Mouse (Mus musculus) small intestine, adult 2 months (tissue): ENCODE data around the gene Slc22a20. TPM values are rescaled to one million over a fixed set of nuclear protein-coding genes. Genes with fewer than 3 reads are reported as not detected.

Experiments used
- H3K27ac ChIP-seq: fragments of 200-500 bp; 2 replicates; pipeline ENCODE4 v1.5.1; 2012; ENCODE audit warnings: low read depth, low read length, control low read depth, inconsistent platforms; ENCODE audit not compliant: insufficient read depth
- H3K27me3 ChIP-seq: fragments of 200-500 bp; 2 replicates; pipeline ENCODE4 v1.6.1; 2012; ENCODE audit warnings: mild to moderate bottlenecking, moderate library complexity, low read length, inconsistent platforms; ENCODE audit not compliant: control insufficient read depth, insufficient read depth
- H3K36me3 ChIP-seq: fragments of 200-500 bp; 2 replicates; pipeline ENCODE4 v1.6.1; 2012; ENCODE audit warnings: mild to moderate bottlenecking, low read length, control low read depth, inconsistent platforms; ENCODE audit not compliant: control insufficient read depth, insufficient read depth
- H3K4me1 ChIP-seq: fragments of 200-500 bp; 2 replicates; pipeline ENCODE4 v1.6.1; 2012; ENCODE audit warnings: low read length, inconsistent platforms, mixed read lengths; ENCODE audit not compliant: control insufficient read depth, insufficient read depth, insufficient read length
- H3K4me3 ChIP-seq: fragments of 200-500 bp; 2 replicates; pipeline ENCODE4 v1.5.1; 2012; ENCODE audit warnings: low read depth, mild to moderate bottlenecking, control low read depth, inconsistent platforms, low read length, moderate library complexity
- CTCF ChIP-seq: fragments of 200-500 bp; IDR thresholded peaks from 2 replicates; pipeline ENCODE4 v1.5.1; 2012; ENCODE audit warnings: low read depth, mild to moderate bottlenecking, control low read depth, inconsistent platforms, low read length, moderate library complexity, mixed read lengths; ENCODE audit not compliant: insufficient replicate concordance, insufficient read length; ENCODE audit errors: extremely low read depth
- POLR2A ChIP-seq: fragments of 200-500 bp; IDR thresholded peaks from 2 replicates; pipeline ENCODE4 v1.6.1; 2012; ENCODE audit warnings: low read depth, mild to moderate bottlenecking, control low read depth, inconsistent platforms, low read length, moderate library complexity
- WGBS: fragments of 180-500 bp; shearing (Covaris S2); methylation state at CpG from one replicate; pipeline ENCODE4 v1.1.7; 2018; 5-methylcytosine and 5-hydroxymethylcytosine counted together
- polyA plus RNA-seq: library from polyadenylated mRNA; depleted of rRNA; stranded (reverse); fragments of >200 nt; gene quantifications from 2 replicates; pipeline ENCODE4 v1.2.3, GENCODE M21; 2012

The Slc22a20 gene
- polyA plus RNA-seq, 1 experiment = 0.08 TPM

DNA sequence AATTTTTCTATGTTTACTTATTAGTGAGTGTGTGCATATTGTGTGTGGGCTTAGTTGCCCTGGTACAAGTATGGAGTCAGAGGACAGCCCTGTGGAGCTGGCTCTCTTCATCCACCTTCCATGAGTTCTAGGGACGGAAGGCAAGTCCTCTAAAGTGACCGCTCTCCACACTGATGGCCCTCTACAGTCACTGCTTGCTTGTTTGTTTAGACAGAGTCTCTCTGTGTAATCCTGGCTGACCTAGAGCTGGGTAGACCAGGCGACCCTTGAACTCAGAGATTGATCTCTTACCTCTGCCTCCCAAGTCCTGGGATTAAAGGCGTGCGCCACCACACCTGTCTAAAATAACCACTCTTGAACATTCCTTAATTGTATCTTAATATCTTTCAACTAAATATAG is 28.6 kb downstream of the Slc22a20 start:
- TF ChIP-seq CTCF = no peak
- no peak for TF ChIP-seq POLR2A
- Histone ChIP-seq H3K27me3 (no peaks in the 10 kb centered on the region), H3K4me3 (no peak overlapping the region), H3K4me1 (peaks cover 27% of the 10 kb centered on the region), H3K36me3 (0 out of 2 replicates have a peak, but pooled peaks cover 4% of the 10 kb centered on the region), H3K27ac (no peak overlapping the region)
- WGBS = 54% methylated on average over 5 of the region's 5 CpGs

DNA sequence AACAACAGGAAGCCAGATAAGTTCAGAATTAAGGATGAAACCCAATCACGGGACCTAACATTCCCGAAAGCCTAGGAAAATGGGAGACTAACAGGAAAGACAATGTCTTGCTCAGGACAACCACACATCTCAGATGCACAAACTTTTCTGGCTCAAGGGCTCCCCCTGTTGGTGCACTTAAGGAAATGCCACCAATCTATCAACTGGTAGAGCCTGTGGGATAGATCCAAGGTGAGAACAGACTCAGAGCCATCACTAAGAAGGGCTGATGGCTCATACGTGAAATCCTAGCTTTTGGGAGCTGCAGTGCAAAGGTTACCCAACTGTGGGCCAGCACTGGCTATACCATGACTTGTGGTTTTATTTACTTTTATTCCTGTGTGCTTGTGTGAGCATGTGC is 29.3 kb downstream of the Slc22a20 start:
- Histone ChIP-seq H3K27me3 (no peaks in the 10 kb centered on the region), H3K4me3 (no peak overlapping the region), H3K36me3 (peaks cover 4% of the 10 kb centered on the region; the same call in 1 of the 2 replicates), H3K4me1 (peaks cover 31% of the 10 kb centered on the region), H3K27ac (no peak overlapping the region)
- no peak for TF ChIP-seq POLR2A
- 0 out of 2 replicates have a peak, but pooled peaks have one; percentile 9 for TF ChIP-seq CTCF
- 9% methylated on average over 3 of the region's 3 CpGs for WGBS

DNA sequence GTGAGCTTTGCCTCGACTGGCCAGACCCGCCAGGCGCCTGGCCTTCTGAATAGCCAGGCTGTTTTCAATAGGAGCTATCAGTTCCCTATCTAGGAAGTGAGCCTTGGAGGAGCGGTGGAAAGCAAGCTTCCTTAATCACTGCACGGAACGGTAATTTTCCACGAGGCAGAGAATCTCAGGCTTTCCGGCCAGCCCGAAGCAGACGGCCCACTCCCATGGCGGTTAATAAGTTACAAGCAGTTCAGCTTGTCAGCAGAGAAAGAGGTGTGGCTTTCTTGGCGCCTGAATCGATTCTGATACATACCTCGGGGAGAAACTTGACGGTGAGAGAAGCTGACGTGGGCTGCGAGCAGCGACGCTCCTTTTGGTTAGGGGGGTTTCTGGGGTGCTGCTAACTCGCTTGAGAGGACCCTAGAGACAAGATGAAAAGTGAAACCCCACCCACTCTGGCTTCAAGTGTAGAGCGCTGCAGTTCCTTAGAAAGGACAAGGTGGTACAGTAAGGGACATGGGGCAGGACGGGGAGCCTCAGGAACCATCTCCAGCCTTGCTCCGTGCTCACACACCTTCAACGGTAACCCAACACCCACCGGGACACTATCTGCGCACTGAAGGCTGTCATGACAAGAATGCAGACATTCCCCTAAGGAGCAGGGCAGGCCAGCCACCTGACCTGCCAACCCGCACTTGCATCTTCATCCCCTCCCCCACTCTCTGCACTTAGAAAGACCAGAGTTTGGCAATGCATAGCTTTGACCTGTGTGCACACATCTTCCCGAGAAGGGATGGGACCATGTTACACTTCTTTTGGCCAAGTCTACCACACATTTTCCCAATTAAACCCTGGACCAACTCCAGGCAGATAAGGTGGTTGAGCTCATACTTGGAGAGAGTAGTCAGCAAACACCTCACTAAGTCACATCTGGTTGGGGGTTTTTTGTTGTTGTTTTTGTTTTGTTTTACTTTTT is 30.0 kb downstream of the Slc22a20 start:
- peak overlapping the region; percentile 61 for H3K27ac ChIP-seq
- peaks cover 6% of the 10 kb centered on the region for H3K36me3 ChIP-seq
- no peak for TF ChIP-seq CTCF
- TF ChIP-seq POLR2A = no peak
- peaks cover 31% of the 10 kb centered on the region for H3K4me1 ChIP-seq
- peak overlapping the region; percentile 39 for H3K4me3 ChIP-seq
- H3K27me3 ChIP-seq = no peaks in the 10 kb centered on the region
- 29% methylated on average over 28 of the region's 28 CpGs for WGBS

DNA sequence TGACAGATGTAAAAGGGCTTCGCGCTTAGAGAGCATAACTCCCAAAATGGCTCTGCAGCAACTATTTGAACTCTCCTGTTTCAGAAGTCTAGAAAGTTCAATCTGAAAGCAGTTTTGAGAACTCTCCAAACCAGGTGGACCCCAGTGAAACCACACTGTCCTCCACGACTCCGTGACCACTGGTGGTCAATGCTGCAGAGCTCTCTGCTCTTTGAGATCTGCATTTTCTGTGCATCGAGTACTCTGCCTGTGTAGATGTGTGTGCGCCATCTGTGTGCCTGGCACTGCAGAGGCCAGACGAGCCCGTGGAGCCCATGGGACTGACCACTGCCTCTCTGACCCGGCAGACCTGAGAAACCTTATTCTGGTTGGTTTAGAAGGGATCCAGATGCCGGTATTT is 31.0 kb downstream of the Slc22a20 start:
- Histone ChIP-seq H3K4me3 (no peak overlapping the region), H3K27ac (peak overlapping the region; percentile 61), H3K4me1 (peaks cover 31% of the 10 kb centered on the region), H3K36me3 (peaks cover 11% of the 10 kb centered on the region), H3K27me3 (no peaks in the 10 kb centered on the region)
- TF ChIP-seq CTCF = no peak
- TF ChIP-seq POLR2A = no peak
- WGBS = 80% methylated on average over 10 of the region's 10 CpGs

DNA sequence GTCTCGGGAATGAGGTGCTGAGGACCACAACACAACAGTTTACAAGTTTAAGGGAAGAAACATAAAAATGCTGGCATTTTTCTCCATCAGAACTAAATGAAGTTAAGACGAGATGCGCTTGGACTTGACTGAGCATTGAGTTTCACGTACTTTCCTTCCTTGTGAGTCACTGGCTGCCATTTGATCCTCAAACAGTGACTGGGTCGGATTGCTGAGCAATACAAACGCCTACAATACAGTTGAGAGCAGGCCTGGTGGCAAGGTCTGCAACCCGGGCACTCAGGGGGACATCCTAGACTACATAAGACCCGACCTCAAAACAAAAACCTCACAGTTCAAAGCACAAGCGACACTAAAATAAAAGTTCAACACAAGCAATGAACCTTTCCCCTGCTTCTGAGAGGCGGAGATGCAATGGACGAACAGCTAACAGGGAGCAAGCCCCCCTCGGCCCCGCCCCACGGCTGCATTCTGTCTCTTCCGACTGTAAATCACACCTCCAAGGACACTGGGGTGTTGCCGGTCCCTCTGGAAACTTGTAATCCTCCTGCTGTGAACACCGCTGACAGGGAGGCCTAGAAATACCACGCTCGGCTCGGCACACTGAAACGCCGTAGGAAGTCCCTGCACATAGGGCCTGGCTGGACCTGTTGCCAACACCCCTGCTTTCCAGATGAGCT is 31.8 kb downstream of the Slc22a20 start:
- Histone ChIP-seq H3K27me3 (no peaks in the 10 kb centered on the region), H3K36me3 (peaks cover 12% of the 10 kb centered on the region), H3K27ac (no peak overlapping the region), H3K4me1 (peaks cover 31% of the 10 kb centered on the region), H3K4me3 (no peak overlapping the region)
- no peak for TF ChIP-seq POLR2A
- TF ChIP-seq CTCF = no peak
- WGBS = 91% methylated on average over 22 of the region's 22 CpGs

DNA sequence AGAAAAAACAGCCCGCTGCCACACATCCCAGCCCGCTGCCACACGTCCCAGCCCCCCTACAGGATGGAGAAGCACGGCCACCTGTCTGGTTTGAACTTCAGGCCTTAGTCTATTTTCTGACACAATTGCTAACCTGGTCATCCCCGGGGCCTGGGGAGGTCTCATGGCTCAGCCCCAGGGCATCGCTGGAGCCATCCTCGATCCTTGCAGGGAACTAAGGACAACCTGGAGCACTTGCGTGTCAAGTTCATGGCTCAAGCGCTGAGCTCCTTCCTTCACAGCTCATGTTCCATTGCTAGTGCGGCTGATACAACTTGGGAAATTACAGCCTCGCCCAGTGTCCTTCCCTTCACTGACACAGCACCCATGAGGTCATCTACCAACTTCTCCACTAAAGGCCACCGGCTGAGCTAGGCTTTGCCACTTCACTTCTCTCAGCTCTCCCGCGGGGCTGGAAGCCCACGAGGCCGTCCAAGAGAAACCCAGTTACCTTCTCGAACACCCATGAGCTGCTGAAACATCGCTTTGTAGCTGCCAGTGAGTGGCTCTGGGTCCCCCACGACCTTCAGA is 32.7 kb downstream of the Slc22a20 start:
- WGBS = 93% methylated on average over 19 of the region's 19 CpGs
- no peak for TF ChIP-seq POLR2A
- TF ChIP-seq CTCF = no peak
- H3K27ac ChIP-seq = peak overlapping the region; percentile 92
- peaks cover 31% of the 10 kb centered on the region for H3K4me1 ChIP-seq
- no peaks in the 10 kb centered on the region for H3K27me3 ChIP-seq
- no peak overlapping the region for H3K4me3 ChIP-seq
- H3K36me3 ChIP-seq = peaks cover 12% of the 10 kb centered on the region
